Mouse (Mus musculus): ENCODE measurements around the gene Numa1. TPM values are rescaled to one million over a fixed set of nuclear protein-coding genes. Genes with fewer than 3 reads are reported as not detected.

The Numa1 gene
- polyA plus RNA-seq, 1 experiment from 2014 or later = 74.4 TPM

DNA sequence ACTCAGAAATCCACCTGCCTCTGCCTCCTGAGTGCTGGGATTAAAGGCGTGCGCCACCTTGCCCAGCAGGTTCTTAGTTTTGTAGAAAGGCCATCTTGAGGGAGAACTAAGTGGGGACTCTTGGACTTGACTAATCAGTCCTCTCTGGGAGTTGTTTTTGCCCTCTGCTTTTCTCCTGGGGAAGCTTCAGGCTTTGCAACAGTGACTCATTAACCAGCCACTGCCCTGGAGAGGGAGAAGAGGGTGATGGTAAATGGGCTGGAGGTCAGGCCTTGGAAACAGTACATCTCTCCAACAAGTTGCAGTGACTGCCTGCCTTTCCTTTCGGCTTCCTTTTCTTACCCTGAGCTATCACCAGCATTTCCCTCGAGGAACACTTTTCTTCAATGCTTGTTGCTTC is 30.6 kb downstream of the Numa1 start:
- H3K4me3 ChIP-seq (ENCODE audit: low read depth, low read length) = no peak overlapping the region
- WGBS = 92% methylated on average over 4 of the region's 4 CpGs
- H3K27me3 ChIP-seq (replicated peaks; ENCODE audit: control insufficient read depth, insufficient read depth, low read length) = no peaks in the 10 kb centered on the region
- H3K9ac ChIP-seq (ENCODE audit: low read length) = no peak overlapping the region
- ATAC-seq = no peak
- H3K9me3 ChIP-seq (replicated peaks; ENCODE audit: control insufficient read depth, low read length) = no peaks in the 10 kb centered on the region
- H3K27ac ChIP-seq (ENCODE audit: low read depth, low read length) = no peak overlapping the region
- H3K4me1 ChIP-seq (ENCODE audit: control insufficient read depth, insufficient read depth, low read length) = peaks cover 6% of the 10 kb centered on the region
- DNase-seq (ENCODE audit: low spot score) = no peak
- no peaks in the 10 kb centered on the region for H3K36me3 ChIP-seq (ENCODE audit: control insufficient read depth, insufficient read depth, low read length)
- H3K4me2 ChIP-seq (ENCODE audit: low read length) = no peak overlapping the region

DNA sequence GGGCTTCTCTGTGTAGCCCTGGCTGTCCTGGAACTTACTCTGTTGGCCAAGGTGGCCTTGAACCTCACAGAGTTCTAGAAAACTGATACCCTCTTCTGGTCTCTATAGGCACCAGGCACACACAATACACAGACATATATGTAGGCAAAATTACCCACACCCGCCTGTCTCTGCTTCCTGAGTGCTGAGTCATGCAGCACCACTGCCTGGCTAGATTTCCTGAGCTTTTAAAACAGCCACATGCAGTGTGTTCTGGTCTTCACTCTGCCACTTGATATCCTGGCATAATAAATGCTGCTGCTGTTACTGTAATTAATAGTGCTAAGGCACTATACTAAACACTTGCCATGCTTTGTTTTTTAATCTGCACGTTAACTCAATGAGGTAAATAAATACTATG is 31.7 kb downstream of the Numa1 start:
- Histone ChIP-seq H3K27me3 (replicated peaks; ENCODE audit: control insufficient read depth, insufficient read depth, low read length) (no peaks in the 10 kb centered on the region), H3K9me3 (replicated peaks; ENCODE audit: control insufficient read depth, low read length) (no peaks in the 10 kb centered on the region), H3K4me2 (ENCODE audit: low read length) (no peak overlapping the region), H3K4me1 (ENCODE audit: control insufficient read depth, insufficient read depth, low read length) (peaks cover 6% of the 10 kb centered on the region), H3K36me3 (ENCODE audit: control insufficient read depth, insufficient read depth, low read length) (no peaks in the 10 kb centered on the region), H3K27ac (ENCODE audit: low read depth, low read length) (no peak overlapping the region), H3K9ac (ENCODE audit: low read length) (no peak overlapping the region), H3K4me3 (ENCODE audit: low read depth, low read length) (no peak overlapping the region)
- ATAC-seq = no peak
- DNase-seq (ENCODE audit: low spot score) = no peak
- WGBS = 77% methylated on average over 2 of the region's 2 CpGs

DNA sequence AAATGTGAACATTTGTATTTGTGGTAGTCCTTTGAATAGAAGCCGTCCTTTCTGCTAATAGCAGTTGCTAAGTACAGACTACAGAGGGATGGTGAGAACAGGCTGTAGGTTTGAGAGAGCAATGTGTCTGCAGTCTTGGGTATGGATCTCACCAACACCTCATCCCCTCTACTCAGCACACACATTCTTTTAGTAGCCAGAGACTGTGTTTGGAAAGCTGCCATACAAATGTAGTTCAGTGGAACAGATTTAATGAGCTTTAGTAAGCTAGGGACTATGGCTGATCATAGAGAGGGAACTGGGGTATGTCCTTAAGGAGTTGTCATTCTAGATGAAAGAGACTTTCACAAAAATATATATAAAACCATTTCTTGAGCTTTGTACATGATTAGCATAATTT is 33.3 kb downstream of the Numa1 start:
- no peak overlapping the region for H3K9ac ChIP-seq (ENCODE audit: low read length)
- WGBS = 80% methylated on average over 1 of the region's 1 CpGs
- ATAC-seq (no peak), DNase-seq (ENCODE audit: low spot score) (peak; percentile 42)
- H3K27me3 ChIP-seq (replicated peaks; ENCODE audit: control insufficient read depth, insufficient read depth, low read length) = no peaks in the 10 kb centered on the region
- H3K36me3 ChIP-seq (ENCODE audit: control insufficient read depth, insufficient read depth, low read length) = no peaks in the 10 kb centered on the region
- no peak overlapping the region for H3K27ac ChIP-seq (ENCODE audit: low read depth, low read length)
- H3K4me3 ChIP-seq (ENCODE audit: low read depth, low read length) = no peak overlapping the region
- no peaks in the 10 kb centered on the region for H3K9me3 ChIP-seq (replicated peaks; ENCODE audit: control insufficient read depth, low read length)
- H3K4me1 ChIP-seq (ENCODE audit: control insufficient read depth, insufficient read depth, low read length) = peaks cover 16% of the 10 kb centered on the region
- H3K4me2 ChIP-seq (ENCODE audit: low read length) = no peak overlapping the region

DNA sequence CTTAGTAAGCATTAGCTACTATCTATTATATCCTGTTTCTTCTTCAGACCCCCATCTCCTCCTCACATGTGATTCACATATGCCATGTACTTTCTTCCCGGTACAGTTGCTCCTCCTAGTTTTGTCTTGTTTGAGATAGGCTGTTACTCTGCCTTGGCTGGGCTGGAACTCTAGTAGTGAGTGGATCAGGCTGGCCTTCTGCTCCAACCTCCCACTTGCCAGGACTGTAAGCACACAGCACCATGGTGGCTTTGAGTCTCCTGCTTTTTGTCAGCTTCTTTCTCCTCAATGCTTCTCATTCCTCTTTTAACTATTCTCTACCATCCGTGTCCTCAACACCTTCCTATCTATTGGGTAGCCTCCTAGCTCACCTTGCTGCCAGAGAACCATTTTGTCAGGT is 34.8 kb downstream of the Numa1 start:
- Histone ChIP-seq H3K36me3 (ENCODE audit: control insufficient read depth, insufficient read depth, low read length) (no peaks in the 10 kb centered on the region), H3K4me1 (ENCODE audit: control insufficient read depth, insufficient read depth, low read length) (peaks cover 16% of the 10 kb centered on the region), H3K27me3 (replicated peaks; ENCODE audit: control insufficient read depth, insufficient read depth, low read length) (no peaks in the 10 kb centered on the region), H3K9ac (ENCODE audit: low read length) (peak overlapping the region; percentile 95; the same call in 1 of the 2 replicates), H3K27ac (ENCODE audit: low read depth, low read length) (peak overlapping the region; percentile 100), H3K9me3 (replicated peaks; ENCODE audit: control insufficient read depth, low read length) (no peaks in the 10 kb centered on the region), H3K4me2 (ENCODE audit: low read length) (peak overlapping the region; percentile 63), H3K4me3 (ENCODE audit: low read depth, low read length) (no peak overlapping the region)
- WGBS = 50% methylated on average over 2 of the region's 2 CpGs
- DNase-seq (ENCODE audit: low spot score) = no peak
- no peak for ATAC-seq

DNA sequence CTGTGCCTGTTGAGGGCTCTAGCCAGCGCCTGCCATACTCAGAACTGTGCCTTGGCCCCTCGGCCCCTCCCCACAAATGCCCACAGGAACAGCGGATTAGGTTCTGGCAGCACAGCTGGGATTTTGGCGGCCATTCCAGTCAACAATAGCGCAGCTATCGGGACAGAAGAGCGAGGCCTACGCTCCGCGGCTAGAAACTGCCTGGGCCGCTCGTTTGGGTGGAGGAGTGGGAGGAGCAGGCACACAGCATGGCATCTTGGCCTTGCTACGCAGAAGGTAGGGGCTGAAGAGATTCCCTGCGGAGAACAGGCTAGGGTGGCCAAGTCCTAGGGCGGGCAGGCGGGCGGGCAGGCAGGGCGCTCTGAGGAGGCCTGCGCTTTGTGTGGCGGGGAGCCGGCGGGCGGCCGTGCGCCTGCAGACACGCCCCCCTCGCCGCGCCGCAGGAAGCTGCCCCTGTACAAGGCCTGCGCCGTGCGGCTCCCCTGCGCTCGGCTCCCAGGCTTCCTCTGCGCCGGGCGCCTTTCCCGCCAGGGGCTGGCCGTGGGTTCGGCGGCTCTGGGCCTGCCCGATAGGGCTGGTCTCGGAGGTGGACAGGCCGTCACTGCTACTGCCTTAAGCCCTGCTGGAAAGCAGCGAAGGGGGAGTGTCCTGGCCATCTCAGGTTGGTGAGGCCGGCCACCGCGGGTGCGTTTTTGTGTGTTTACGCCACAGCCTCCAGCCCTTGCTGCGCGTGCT is 36.0 kb downstream of the Numa1 start:
- ATAC-seq (peak; percentile 92), DNase-seq (ENCODE audit: low spot score) (peak; percentile 91)
- peak overlapping the region; percentile 95 for H3K9ac ChIP-seq (ENCODE audit: low read length)
- peak overlapping the region; percentile 63 for H3K4me2 ChIP-seq (ENCODE audit: low read length)
- H3K27ac ChIP-seq (ENCODE audit: low read depth, low read length) = peak overlapping the region; percentile 100
- no peaks in the 10 kb centered on the region for H3K36me3 ChIP-seq (ENCODE audit: control insufficient read depth, insufficient read depth, low read length)
- no peaks in the 10 kb centered on the region for H3K27me3 ChIP-seq (replicated peaks; ENCODE audit: control insufficient read depth, insufficient read depth, low read length)
- H3K4me3 ChIP-seq (ENCODE audit: low read depth, low read length) = peak overlapping the region; percentile 68
- peaks cover 23% of the 10 kb centered on the region for H3K4me1 ChIP-seq (ENCODE audit: control insufficient read depth, insufficient read depth, low read length)
- no peaks in the 10 kb centered on the region for H3K9me3 ChIP-seq (replicated peaks; ENCODE audit: control insufficient read depth, low read length)
- WGBS = 1% methylated on average over 37 of the region's 53 CpGs

DNA sequence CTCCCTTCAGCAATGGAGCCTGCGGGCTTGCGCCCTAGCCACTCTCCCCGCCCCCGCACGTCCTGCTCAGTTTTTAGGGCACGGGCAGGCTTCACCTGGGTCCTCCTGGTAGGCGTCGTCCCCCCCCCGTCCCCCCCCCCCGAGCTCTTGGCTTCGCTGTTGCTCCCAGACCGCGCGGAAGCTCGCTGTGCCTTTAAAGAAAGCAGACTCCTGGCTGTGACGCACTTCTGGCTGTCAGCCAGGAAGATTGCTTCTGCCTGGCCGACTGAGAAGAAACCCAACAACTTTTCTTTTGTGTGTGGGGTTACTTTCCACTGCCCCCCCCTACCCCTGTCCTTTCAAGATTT is 36.5 kb downstream of the Numa1 start:
- H3K4me1 ChIP-seq (ENCODE audit: control insufficient read depth, insufficient read depth, low read length) = peaks cover 23% of the 10 kb centered on the region
- H3K4me2 ChIP-seq (ENCODE audit: low read length) = peak overlapping the region; percentile 63
- peak overlapping the region; percentile 95 for H3K9ac ChIP-seq (ENCODE audit: low read length)
- H3K9me3 ChIP-seq (replicated peaks; ENCODE audit: control insufficient read depth, low read length) = no peaks in the 10 kb centered on the region
- H3K4me3 ChIP-seq (ENCODE audit: low read depth, low read length) = peak overlapping the region; percentile 68
- no peaks in the 10 kb centered on the region for H3K27me3 ChIP-seq (replicated peaks; ENCODE audit: control insufficient read depth, insufficient read depth, low read length)
- H3K36me3 ChIP-seq (ENCODE audit: control insufficient read depth, insufficient read depth, low read length) = no peaks in the 10 kb centered on the region
- WGBS = 0% methylated on average over 14 of the region's 17 CpGs
- peak; percentile 97 for DNase-seq (ENCODE audit: low spot score)
- H3K27ac ChIP-seq (ENCODE audit: low read depth, low read length) = peak overlapping the region; percentile 100
- ATAC-seq = peak; percentile 75

DNA sequence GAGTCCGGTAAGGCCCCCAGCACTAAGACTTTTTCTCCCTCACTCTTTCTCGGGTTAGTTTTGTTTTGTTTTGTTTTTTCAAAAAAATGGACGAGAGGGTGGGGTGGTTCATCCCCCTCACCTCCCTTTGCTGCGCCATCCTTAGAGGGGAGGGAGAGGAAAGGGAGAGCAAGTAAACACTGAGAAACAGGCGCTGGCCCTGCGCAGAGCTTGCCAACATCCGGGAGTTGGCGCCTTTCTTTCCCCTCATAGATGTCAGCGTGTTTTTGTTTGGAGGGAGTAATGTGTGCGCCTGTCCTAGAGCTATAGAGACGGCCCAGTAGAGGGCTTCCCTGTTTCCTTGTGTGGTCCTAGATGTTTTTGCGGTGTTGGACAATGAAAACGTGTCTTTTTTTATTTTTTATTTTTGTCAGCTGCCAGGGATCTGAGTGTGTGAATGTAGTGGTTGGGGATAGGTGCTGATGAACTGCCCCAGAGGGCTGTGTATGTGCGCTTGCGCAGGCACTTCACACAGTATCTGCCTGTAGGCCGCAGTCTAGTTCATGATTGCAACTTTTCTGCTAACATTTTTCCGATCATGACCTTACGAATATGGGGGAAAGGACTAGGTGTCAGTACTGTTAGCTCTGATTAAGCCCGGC is 37.0 kb downstream of the Numa1 start:
- Histone ChIP-seq H3K4me1 (ENCODE audit: control insufficient read depth, insufficient read depth, low read length) (peaks cover 23% of the 10 kb centered on the region), H3K9ac (ENCODE audit: low read length) (peak overlapping the region; percentile 95), H3K36me3 (ENCODE audit: control insufficient read depth, insufficient read depth, low read length) (no peaks in the 10 kb centered on the region), H3K9me3 (replicated peaks; ENCODE audit: control insufficient read depth, low read length) (no peaks in the 10 kb centered on the region), H3K27me3 (replicated peaks; ENCODE audit: control insufficient read depth, insufficient read depth, low read length) (no peaks in the 10 kb centered on the region), H3K27ac (ENCODE audit: low read depth, low read length) (peak overlapping the region; percentile 100), H3K4me3 (ENCODE audit: low read depth, low read length) (peak overlapping the region; percentile 68), H3K4me2 (ENCODE audit: low read length) (peak overlapping the region; percentile 63)
- 1% methylated on average over 19 of the region's 19 CpGs for WGBS
- ATAC-seq (peak; percentile 80), DNase-seq (ENCODE audit: low spot score) (peak; percentile 94)

DNA sequence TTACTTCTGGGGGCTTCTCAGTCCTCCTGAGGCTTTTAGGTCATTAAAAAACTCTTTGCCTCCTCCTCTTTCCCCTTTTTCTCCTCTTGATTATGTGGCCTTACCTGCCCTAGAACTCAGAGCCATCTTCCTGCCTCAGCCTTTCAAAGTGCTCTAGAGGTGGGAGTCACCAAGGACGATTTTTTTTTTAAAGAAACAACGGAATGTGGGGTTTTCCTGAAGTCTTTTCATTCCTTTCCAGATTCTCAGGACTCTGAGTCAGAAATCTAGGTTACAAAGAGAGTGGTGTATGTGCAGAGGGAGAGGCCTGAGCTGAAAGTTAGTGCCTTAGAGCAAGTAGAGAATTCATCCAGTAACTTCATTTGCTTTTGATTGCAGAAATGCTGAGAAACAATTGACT is 37.8 kb downstream of the Numa1 start:
- Histone ChIP-seq H3K9me3 (replicated peaks; ENCODE audit: control insufficient read depth, low read length) (no peaks in the 10 kb centered on the region), H3K27me3 (replicated peaks; ENCODE audit: control insufficient read depth, insufficient read depth, low read length) (no peaks in the 10 kb centered on the region), H3K4me2 (ENCODE audit: low read length) (peak overlapping the region; percentile 63), H3K4me1 (ENCODE audit: control insufficient read depth, insufficient read depth, low read length) (peaks cover 23% of the 10 kb centered on the region), H3K36me3 (ENCODE audit: control insufficient read depth, insufficient read depth, low read length) (no peaks in the 10 kb centered on the region), H3K27ac (ENCODE audit: low read depth, low read length) (peak overlapping the region; percentile 100), H3K9ac (ENCODE audit: low read length) (peak overlapping the region; percentile 95), H3K4me3 (ENCODE audit: low read depth, low read length) (peak overlapping the region; percentile 68)
- ATAC-seq = no peak
- 30% methylated on average over 2 of the region's 2 CpGs for WGBS
- no peak for DNase-seq (ENCODE audit: low spot score)

DNA sequence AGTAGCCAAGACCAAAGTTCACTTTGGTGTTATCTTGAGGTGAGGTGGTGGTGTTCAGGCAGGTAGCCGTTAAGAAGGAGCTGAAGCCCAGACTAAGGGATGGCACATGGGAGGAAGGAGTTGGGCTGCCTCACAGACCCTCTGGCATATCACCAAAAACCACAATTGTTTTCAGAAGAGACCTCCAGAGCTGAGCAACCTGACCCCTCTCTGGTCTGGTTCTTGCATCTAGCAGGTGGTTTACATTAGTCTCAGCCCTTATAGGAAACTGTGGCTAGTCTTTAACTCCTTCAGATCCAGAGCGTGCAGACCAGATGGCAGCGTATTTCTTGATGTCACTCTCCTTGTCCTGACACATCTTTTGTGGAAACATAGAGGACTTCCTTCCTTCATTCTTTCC is 39.8 kb downstream of the Numa1 start:
- no peak overlapping the region for H3K4me3 ChIP-seq (ENCODE audit: low read depth, low read length)
- H3K9ac ChIP-seq (ENCODE audit: low read length) = no peak overlapping the region
- no peaks in the 10 kb centered on the region for H3K27me3 ChIP-seq (replicated peaks; ENCODE audit: control insufficient read depth, insufficient read depth, low read length)
- H3K9me3 ChIP-seq (replicated peaks; ENCODE audit: control insufficient read depth, low read length) = no peaks in the 10 kb centered on the region
- no peak overlapping the region for H3K27ac ChIP-seq (ENCODE audit: low read depth, low read length)
- WGBS = 84% methylated on average over 3 of the region's 3 CpGs
- H3K4me1 ChIP-seq (ENCODE audit: control insufficient read depth, insufficient read depth, low read length) = peaks cover 21% of the 10 kb centered on the region
- no peak for ATAC-seq
- no peaks in the 10 kb centered on the region for H3K36me3 ChIP-seq (ENCODE audit: control insufficient read depth, insufficient read depth, low read length)
- H3K4me2 ChIP-seq (ENCODE audit: low read length) = no peak overlapping the region
- DNase-seq (ENCODE audit: low spot score) = no peak

Data from forebrain, embryonic 14.5 days (tissue).